Mouse (Mus musculus): ENCODE data around the gene Chst10.

DNA sequence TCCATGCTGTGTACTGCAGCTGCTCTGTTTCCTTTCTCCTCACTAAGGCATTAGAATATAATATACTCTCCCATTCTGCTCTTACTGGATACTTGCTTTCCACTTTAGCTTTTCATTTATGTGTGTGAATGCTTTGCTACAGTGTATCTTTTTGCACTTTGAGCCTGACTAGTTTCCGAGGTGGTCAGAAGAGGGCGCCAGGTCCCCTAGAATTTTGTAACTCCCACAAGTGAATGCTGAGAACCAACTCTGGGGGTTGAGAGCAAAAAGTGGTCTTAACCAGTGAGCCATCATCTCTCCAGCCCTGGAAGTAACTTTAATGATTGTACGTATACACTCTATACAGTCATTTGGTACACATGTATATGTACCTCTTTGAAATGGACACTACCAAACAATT lies 63.1 kb downstream of the Chst10 start:
- TF ChIP-seq TBP (conservative IDR thresholded peaks at IDR 0.05; ENCODE audit: low read depth, low read length) (no peak), POLR2A (IDR thresholded peaks at IDR 0.05; ENCODE audit: low read depth, low read length) (no peak), JUND (conservative IDR thresholded peaks at IDR 0.05; ENCODE audit: low read depth, low read length) (no peak)

Measured in CH12.LX (cell line).